Mouse (Mus musculus): ENCODE data around the gene Ssxb10.
A peak's percentile ranks its signal among the peaks of the same experiment; 100 is the strongest.
"Not testable (repeated sequence)": the region's sequence is repeated elsewhere in the genome, so short reads cannot be mapped to it uniquely, and the experiment has no call there.

The Ssxb10 gene

DNA sequence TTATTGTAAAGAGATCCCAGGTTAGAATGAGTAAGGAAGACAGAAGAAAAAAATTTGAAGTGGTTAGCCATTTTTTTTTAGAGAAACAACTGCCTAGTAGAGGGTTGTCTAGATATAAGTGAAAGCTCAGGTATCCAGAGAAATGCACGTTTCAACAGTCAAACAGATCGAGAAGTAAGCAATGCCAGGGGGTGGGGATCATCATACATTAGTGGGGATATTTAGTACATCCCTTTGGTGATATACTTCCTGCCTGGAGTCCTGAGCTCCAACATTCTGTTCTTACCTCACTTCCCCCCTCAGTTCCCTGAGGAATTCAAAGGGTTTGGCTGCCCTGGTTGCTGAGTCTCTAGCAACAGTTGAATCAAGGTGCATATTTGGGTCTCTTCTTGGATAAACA, at the start of gene Ssxb10:
Gene Ssxb10 (plus strand): TSS at position 301 of the 400 bp plus-strand sequence.
- no peak for DNase-seq

DNA sequence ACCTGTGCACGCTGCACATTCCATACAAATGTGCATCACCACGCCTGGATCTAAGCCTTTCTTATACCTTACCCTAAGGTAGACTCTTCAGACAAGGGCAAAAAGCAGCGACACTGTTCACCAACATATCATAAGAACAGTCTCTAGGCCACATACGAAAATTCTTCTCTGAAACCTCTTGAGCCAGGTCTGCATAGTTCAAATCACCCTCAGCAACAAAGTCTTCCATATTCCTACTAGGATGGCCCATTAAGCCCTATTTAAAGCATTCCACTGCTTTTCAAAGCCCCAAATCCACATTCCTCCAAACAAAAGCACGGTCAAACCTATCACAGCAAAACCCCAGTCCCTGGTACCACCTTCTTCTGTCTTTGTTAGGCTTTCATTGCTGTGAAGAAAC, 38.6 kb upstream of the Ssxb10 start:
- no peak for DNase-seq

DNA sequence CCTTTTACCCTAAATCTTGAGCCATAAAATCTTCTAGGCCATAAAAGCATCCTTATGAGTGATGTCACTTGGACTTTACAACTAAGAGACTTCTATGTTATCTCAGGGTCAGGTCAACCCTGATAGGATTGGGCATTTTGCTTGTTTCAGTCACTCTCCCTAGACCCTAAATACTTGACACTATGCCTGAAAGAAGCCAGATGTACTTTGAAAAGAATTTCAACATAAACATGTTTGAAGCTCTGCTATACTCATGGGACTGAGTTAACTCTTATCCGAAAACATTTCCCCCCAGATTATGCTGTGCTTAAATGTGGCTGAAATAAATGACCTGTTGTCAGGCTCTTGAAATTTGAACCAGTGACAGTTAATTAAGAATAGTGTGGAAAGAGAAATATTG, 17.9 kb upstream of the Ssxb10 start:
- no peak for DNase-seq

- peak; percentile 3 for DNase-seq
Observed at GRCm38 (mm10) chrX:8314905-8315304, 12.3 kb upstream of the Ssxb10 start.

GRCm38 (mm10) chrX:8366678-8367077, 39.5 kb downstream of the Ssxb10 start, which contains the start of gene Ssxb9:
Ssxb9 (plus strand) TSS chrX:8366978.
- not testable (repeated sequence) for DNase-seq

All from right cerebral cortex, postnatal 25 days (tissue).